Mouse (Mus musculus) CD4-positive, CD25-positive, alpha-beta regulatory T cell, adult 4 months (primary cell): ENCODE results near the gene Olfr484. TPM values are rescaled to one million over a fixed set of nuclear protein-coding genes. Genes with fewer than 3 reads are reported as not detected.
"Not testable (repeated sequence)": the region's sequence is repeated elsewhere in the genome, so short reads cannot be mapped to it uniquely, and the experiment has no call there.

Source experiments
- ATAC-seq: one replicate; pipeline ENCODE4 v1.8.0; 2017
- polyA plus RNA-seq, 2 experiments: library from polyadenylated mRNA; unstranded; fragments of 100-300 nt; shearing (Covaris generic); gene quantifications; one replicate each; pipeline ENCODE4 v1.2.1; 2017

Gene Olfr484
- not detected for polyA plus RNA-seq

DNA sequence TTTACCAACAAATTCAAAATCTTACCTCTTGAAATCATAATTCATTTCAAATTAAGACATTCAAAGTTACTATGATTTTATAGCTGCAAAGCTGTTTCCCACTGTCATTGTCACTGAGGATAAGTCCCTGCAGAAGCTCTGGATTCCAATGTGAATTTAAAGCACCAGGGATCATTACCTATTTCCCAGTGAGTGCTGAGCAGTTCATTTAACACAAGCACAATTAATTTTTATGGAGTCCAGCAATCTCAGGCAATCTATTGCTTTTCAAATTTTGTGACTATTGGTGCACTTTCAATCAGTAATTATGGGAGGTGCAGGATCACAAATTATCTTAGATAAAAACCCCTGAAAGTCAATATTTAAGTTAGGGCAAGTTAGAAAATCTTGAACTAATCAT lies at the start of gene Olfr484:
Olfr484 (minus strand) TSS at position 101 of the 400 bp plus-strand sequence.
- ATAC-seq, result no peak

DNA sequence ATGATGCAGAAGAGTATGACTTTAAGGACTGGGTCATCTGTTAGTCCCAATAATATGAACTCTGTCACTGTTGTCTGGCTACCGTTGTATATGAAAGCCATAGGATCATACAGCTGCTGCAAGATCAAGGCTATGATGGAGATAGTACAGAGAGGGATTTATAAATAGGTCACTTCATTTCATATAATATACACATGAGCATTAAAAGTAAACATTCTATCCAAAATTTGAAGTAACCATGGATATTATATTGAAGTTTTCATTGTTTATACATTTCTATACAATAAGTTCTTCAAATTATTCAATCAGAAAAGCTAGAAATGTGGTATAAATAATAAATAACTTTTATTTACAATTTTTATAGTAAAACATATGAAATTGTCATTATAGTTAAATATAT lies 45.4 kb upstream of the Olfr484 start, which contains the start of gene Olfr486:
Olfr486 (minus strand) TSS at position 101 of the 400 bp plus-strand sequence.
- ATAC-seq, result not testable (repeated sequence)

DNA sequence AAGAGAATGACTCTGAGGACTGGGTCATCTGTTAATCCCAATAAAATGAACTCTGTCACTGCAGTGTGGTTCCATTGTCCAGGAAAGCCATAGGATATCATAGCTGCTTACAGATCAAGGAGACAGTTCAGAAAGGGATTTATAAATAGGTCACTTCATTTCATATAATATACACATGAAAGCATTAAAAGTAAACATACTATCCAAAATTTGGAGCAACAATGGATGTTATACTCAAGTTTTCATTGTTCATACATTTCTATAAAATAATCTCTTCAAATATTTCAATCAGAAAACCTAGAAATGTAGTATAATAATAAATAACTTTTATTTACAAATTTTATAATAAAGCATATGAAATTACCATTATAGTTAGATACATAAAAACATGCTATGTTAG lies 32.5 kb upstream of the Olfr484 start, which contains the start of gene Olfr485:
Olfr485 (minus strand) TSS at position 101 of the 400 bp plus-strand sequence.
- no peak for ATAC-seq

DNA sequence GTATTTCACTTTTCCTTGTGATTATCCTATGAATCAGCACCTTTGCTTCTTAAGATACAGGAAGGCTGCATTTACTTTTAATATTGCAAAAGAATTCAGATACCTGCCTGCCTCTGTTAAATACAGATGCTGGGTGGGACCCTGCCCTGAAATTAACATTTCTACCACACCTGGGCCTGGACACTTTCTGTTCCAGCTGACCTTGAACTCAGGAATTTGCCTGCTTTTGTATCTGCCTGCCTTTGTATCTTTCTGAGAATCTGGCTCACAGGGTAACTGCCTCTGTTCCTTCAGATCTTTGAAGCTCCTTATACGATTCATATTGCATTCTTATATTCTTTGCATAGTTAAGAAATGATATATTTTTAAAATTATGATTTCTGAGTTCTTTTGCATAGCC lies 5.8 kb downstream of the Olfr484 start:
- no peak for ATAC-seq

DNA sequence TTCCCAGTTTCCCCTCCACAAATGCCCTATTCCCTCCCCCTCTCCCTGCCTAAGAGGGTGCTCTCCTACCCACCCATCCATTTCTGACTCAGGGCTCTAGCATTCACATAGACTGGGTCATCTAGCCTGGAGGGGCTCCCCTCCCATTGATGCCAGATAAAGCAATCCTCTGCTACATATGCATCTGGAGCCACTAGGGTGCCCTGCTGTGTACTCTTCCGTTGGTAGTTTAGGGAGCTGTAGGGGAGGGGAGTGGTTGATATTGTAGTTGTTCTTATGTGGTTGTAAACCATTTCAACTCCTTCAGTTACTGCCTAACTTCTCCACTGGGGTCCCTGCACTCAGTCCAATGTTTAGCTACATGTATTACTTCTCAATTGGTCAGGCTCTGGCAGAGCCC lies 6.6 kb downstream of the Olfr484 start:
- no peak for ATAC-seq

DNA sequence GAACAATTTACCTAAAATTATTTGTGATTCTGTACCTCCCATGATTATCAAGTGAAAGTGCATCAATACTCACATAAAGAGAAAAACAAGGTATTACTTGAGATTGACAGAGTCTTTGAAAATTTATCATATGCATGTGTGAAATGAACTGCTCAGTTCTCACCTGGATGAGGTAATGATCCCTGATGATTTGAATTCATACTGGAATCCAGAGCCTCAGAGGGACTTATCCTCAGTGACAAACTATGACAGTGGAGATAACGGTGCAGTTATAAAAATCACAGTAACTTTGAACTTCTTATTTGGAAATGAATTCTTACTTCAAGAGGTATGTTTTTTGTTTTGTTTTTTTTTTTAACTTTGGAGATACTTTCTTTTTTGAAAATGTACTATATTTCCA lies 26.7 kb downstream of the Olfr484 start, which contains the start of gene Olfr483:
Olfr483 (plus strand) TSS at position 301 of the 400 bp plus-strand sequence.
- ATAC-seq, result no peak

DNA sequence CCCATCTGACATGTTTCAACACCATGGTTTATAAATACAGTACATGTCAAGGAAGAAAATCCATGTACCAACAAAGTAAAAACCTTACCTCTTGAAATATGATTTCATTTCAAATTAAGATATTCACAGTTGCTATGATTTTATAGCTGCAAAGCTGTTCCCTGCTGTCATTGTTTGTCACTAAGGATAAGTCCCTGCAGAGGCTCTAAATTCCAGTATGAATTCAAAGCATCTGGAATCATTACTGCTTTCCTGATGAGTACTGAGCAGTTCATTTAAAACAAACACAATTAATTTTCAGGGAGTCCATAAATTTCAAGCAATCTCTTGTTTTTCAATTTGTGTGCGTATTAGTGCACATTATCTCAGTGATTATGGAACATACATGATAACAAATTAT lies 29.8 kb downstream of the Olfr484 start, which contains the start of gene Olfr482:
Olfr482 (minus strand) TSS at position 101 of the 400 bp plus-strand sequence.
- ATAC-seq, result no peak

DNA sequence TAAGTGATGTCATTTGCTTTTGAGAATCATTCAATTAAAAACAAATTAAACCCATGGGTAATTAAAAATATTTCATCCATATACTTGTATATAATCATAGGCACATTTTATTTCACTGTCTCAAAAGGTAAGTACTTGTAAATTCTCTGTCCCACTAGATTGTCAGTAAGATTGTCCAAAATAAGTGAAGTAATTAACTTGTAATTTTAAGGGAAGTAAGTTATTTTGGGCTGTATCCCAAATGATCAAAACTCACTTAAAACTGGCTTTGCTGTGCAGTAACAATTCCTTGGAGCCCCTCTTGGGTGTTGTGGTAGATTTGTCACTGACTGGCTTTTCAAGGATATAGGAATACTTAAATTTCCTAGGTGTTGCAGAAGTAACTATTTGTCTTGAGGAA lies 47.7 kb downstream of the Olfr484 start, which contains the start of gene Olfr481:
Olfr481 (plus strand) TSS at position 301 of the 400 bp plus-strand sequence.
- ATAC-seq, result no peak

Other genes starting within 250 kb of the Olfr484 start
- gene Olfr472, start 229.5 kb downstream of the Olfr484 start, polyA plus RNA-seq, result under 1 TPM in 1 of 2 experiments, not detected in 1; 0.09 TPM
- gene Olfr473, start 197.0 kb downstream of the Olfr484 start, polyA plus RNA-seq, result not detected
- not detected for gene Olfr474, start 172.8 kb downstream of the Olfr484 start, polyA plus RNA-seq
- not detected for gene Olfr476, start 162.6 kb downstream of the Olfr484 start, polyA plus RNA-seq
- not detected for gene Olfr477, start 140.8 kb downstream of the Olfr484 start, polyA plus RNA-seq
- not detected for gene Olfr478, start 93.5 kb downstream of the Olfr484 start, polyA plus RNA-seq
- under 1 TPM in 1 of 2 experiments, not detected in 1; 0.15 TPM for gene Olfr479, start 76.8 kb downstream of the Olfr484 start, polyA plus RNA-seq
- not detected for gene Olfr480, start 60.1 kb downstream of the Olfr484 start, polyA plus RNA-seq
- under 1 TPM in 1 of 2 experiments, not detected in 1; 0.16 TPM for gene Olfr481, start 47.6 kb downstream of the Olfr484 start, polyA plus RNA-seq
- not detected for gene Olfr482, start 29.9 kb downstream of the Olfr484 start, polyA plus RNA-seq
- gene Olfr483, start 26.6 kb downstream of the Olfr484 start, polyA plus RNA-seq, result not detected
- not detected for gene Olfr485, start 32.4 kb upstream of the Olfr484 start, polyA plus RNA-seq
- gene Olfr486, start 45.3 kb upstream of the Olfr484 start, polyA plus RNA-seq, result not detected
- gene Olfr487, start 87.2 kb upstream of the Olfr484 start, polyA plus RNA-seq, result not detected
- gene Olfr488, start 130.9 kb upstream of the Olfr484 start, polyA plus RNA-seq, result not detected
- not detected for gene Olfr490, start 161.5 kb upstream of the Olfr484 start, polyA plus RNA-seq
- not detected for gene Olfr491, start 186.0 kb upstream of the Olfr484 start, polyA plus RNA-seq
- gene Olfr492, start 196.2 kb upstream of the Olfr484 start, polyA plus RNA-seq, result not detected
- not detected for gene Olfr493, start 219.5 kb upstream of the Olfr484 start, polyA plus RNA-seq
- gene Olfr494, start 237.9 kb upstream of the Olfr484 start, polyA plus RNA-seq, result not detected